Mouse (Mus musculus): ENCODE results near the gene Pip5k1c. TPM values are rescaled to one million over a fixed set of nuclear protein-coding genes. Genes with fewer than 3 reads are reported as not detected.

The Pip5k1c gene
- polyA plus RNA-seq, 1 experiment from 2014 or later: 41.5 TPM

- no peaks in the 10 kb centered on the region for H3K36me3 ChIP-seq (replicated peaks; ENCODE audit: control insufficient read depth, insufficient read depth, low read depth, low read length)
- peak overlapping the region; percentile 87 for H3K9ac ChIP-seq (replicated peaks; ENCODE audit: low read length)
- DNase-seq (ENCODE audit: low spot score) (no peak), ATAC-seq (replicated peaks; ENCODE audit: insufficient number of reproducible peaks, low FRiP score, low TSS enrichment, low read depth) (peak; percentile 2; the same call in 1 of the 2 replicates)
- H3K4me1 ChIP-seq (ENCODE audit: control insufficient read depth, insufficient read depth, low read length): peaks cover 8% of the 10 kb centered on the region; the same call in 1 of the 2 replicates
- H3K27ac ChIP-seq (replicated peaks; ENCODE audit: low read depth, low read length): peak overlapping the region; percentile 67; the same call in 1 of the 2 replicates
- no peaks in the 10 kb centered on the region for H3K9me3 ChIP-seq (replicated peaks; ENCODE audit: control insufficient read depth, low read length)
- peak overlapping the region; percentile 75 for H3K4me2 ChIP-seq (ENCODE audit: low read depth, low read length)
- WGBS: 3% methylated on average over 24 of the region's 25 CpGs
- peak overlapping the region; percentile 91 for H3K4me3 ChIP-seq (ENCODE audit: low read depth, low read length)
- H3K27me3 ChIP-seq (ENCODE audit: control insufficient read depth, insufficient read depth, low read length): peaks cover 18% of the 10 kb centered on the region
These were observed 719 bp downstream of the Pip5k1c start for GRCm38 (mm10) chr10:81293334-81294030.

DNA sequence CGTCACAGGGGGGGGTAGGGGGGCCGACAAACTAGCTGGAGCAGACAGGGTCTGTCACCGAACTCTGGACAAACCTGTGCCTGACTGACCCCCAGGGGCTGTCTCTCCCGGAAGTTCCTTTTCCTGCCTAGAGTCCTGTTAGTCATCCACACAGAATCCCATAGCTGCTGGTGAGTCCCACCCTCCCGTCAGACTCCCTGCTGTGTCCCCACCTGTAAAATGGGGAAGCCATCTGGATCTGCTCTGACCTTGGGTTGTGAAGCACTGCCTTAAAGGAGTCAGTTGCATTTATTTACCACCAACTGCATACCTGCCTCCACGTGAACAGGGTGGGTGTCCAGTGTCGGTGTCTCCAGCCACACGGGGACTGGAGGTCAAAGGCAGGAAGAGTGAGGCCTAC, 1.7 kb downstream of the Pip5k1c start:
- Histone ChIP-seq H3K4me1 (ENCODE audit: control insufficient read depth, insufficient read depth, low read length) (peaks cover 8% of the 10 kb centered on the region; the same call in 1 of the 2 replicates), H3K4me3 (ENCODE audit: low read depth, low read length) (peak overlapping the region; percentile 91)

GRCm38 (mm10) chr10:81295185-81295584, 2.4 kb downstream of the Pip5k1c start:
- no peaks in the 10 kb centered on the region for H3K9me3 ChIP-seq (replicated peaks; ENCODE audit: control insufficient read depth, low read length)
- ATAC-seq (replicated peaks; ENCODE audit: insufficient number of reproducible peaks, low FRiP score, low TSS enrichment, low read depth) (no peak), DNase-seq (ENCODE audit: low spot score) (no peak)
- no peak overlapping the region for H3K4me2 ChIP-seq (ENCODE audit: low read depth, low read length)
- no peak overlapping the region for H3K4me3 ChIP-seq (ENCODE audit: low read depth, low read length)
- peaks cover 13% of the 10 kb centered on the region for H3K27me3 ChIP-seq (ENCODE audit: control insufficient read depth, insufficient read depth, low read length)
- H3K9ac ChIP-seq (replicated peaks; ENCODE audit: low read length): no peak overlapping the region
- peaks cover 8% of the 10 kb centered on the region; the same call in 1 of the 2 replicates for H3K4me1 ChIP-seq (ENCODE audit: control insufficient read depth, insufficient read depth, low read length)
- H3K36me3 ChIP-seq (replicated peaks; ENCODE audit: control insufficient read depth, insufficient read depth, low read depth, low read length): no peaks in the 10 kb centered on the region
- WGBS: 93% methylated on average over 6 of the region's 6 CpGs
- no peak overlapping the region for H3K27ac ChIP-seq (replicated peaks; ENCODE audit: low read depth, low read length)

More for the DNA sequence above, 1.7 kb downstream of the Pip5k1c start:
- Histone ChIP-seq H3K9me3 (replicated peaks; ENCODE audit: control insufficient read depth, low read length) (no peaks in the 10 kb centered on the region), H3K9ac (replicated peaks; ENCODE audit: low read length) (peak overlapping the region; percentile 87), H3K4me2 (ENCODE audit: low read depth, low read length) (peak overlapping the region; percentile 75), H3K36me3 (replicated peaks; ENCODE audit: control insufficient read depth, insufficient read depth, low read depth, low read length) (no peaks in the 10 kb centered on the region), H3K27ac (replicated peaks; ENCODE audit: low read depth, low read length) (no peak overlapping the region), H3K27me3 (ENCODE audit: control insufficient read depth, insufficient read depth, low read length) (peaks cover 18% of the 10 kb centered on the region)
- ATAC-seq (replicated peaks; ENCODE audit: insufficient number of reproducible peaks, low FRiP score, low TSS enrichment, low read depth) (no peak), DNase-seq (ENCODE audit: low spot score) (no peak)
- WGBS: 58% methylated on average over 8 of the region's 8 CpGs

- H3K27me3 ChIP-seq (ENCODE audit: control insufficient read depth, insufficient read depth, low read length): no peaks in the 10 kb centered on the region
- ATAC-seq (replicated peaks; ENCODE audit: insufficient number of reproducible peaks, low FRiP score, low TSS enrichment, low read depth) (no peak), DNase-seq (ENCODE audit: low spot score) (no peak)
- 67% methylated on average over 6 of the region's 6 CpGs for WGBS
- H3K4me2 ChIP-seq (ENCODE audit: low read depth, low read length): no peak overlapping the region
- H3K4me1 ChIP-seq (ENCODE audit: control insufficient read depth, insufficient read depth, low read length): peaks cover 8% of the 10 kb centered on the region; the same call in 1 of the 2 replicates
- no peak overlapping the region for H3K9ac ChIP-seq (replicated peaks; ENCODE audit: low read length)
- H3K27ac ChIP-seq (replicated peaks; ENCODE audit: low read depth, low read length): no peak overlapping the region
- H3K9me3 ChIP-seq (replicated peaks; ENCODE audit: control insufficient read depth, low read length): no peaks in the 10 kb centered on the region
- H3K36me3 ChIP-seq (replicated peaks; ENCODE audit: control insufficient read depth, insufficient read depth, low read depth, low read length): no peaks in the 10 kb centered on the region
- no peak overlapping the region for H3K4me3 ChIP-seq (ENCODE audit: low read depth, low read length)
These were observed 4.5 kb downstream of the Pip5k1c start for GRCm38 (mm10) chr10:81297246-81297645.

DNA sequence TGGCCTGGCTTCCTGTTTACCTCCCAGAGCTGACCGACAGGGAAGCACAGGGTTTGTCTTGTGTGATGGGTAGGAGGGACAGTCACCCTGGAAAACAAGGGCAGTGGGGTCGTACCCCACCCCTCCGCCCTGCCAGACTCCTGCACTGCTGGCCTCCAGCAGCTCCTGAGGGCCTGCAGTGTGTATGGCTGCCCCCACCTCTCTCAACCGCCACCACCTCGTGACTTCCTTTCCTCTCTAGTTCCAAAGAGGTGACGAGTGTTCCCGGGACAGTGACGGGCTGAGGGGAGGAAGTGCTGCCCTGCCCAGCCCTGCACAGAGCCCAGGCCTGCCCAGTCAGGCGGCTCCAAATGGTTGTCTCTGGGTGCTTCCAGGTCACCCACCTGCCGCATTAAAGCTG, 5.1 kb downstream of the Pip5k1c start:
- ATAC-seq (replicated peaks; ENCODE audit: insufficient number of reproducible peaks, low FRiP score, low TSS enrichment, low read depth) (no peak), DNase-seq (ENCODE audit: low spot score) (no peak)
- WGBS: 45% methylated on average over 10 of the region's 10 CpGs
- Histone ChIP-seq H3K36me3 (replicated peaks; ENCODE audit: control insufficient read depth, insufficient read depth, low read depth, low read length) (no peaks in the 10 kb centered on the region), H3K4me3 (ENCODE audit: low read depth, low read length) (no peak overlapping the region), H3K9me3 (replicated peaks; ENCODE audit: control insufficient read depth, low read length) (no peaks in the 10 kb centered on the region), H3K9ac (replicated peaks; ENCODE audit: low read length) (no peak overlapping the region), H3K27me3 (ENCODE audit: control insufficient read depth, insufficient read depth, low read length) (no peaks in the 10 kb centered on the region), H3K4me2 (ENCODE audit: low read depth, low read length) (no peak overlapping the region), H3K4me1 (ENCODE audit: control insufficient read depth, insufficient read depth, low read length) (peaks cover 8% of the 10 kb centered on the region; the same call in 1 of the 2 replicates), H3K27ac (replicated peaks; ENCODE audit: low read depth, low read length) (no peak overlapping the region)

DNA sequence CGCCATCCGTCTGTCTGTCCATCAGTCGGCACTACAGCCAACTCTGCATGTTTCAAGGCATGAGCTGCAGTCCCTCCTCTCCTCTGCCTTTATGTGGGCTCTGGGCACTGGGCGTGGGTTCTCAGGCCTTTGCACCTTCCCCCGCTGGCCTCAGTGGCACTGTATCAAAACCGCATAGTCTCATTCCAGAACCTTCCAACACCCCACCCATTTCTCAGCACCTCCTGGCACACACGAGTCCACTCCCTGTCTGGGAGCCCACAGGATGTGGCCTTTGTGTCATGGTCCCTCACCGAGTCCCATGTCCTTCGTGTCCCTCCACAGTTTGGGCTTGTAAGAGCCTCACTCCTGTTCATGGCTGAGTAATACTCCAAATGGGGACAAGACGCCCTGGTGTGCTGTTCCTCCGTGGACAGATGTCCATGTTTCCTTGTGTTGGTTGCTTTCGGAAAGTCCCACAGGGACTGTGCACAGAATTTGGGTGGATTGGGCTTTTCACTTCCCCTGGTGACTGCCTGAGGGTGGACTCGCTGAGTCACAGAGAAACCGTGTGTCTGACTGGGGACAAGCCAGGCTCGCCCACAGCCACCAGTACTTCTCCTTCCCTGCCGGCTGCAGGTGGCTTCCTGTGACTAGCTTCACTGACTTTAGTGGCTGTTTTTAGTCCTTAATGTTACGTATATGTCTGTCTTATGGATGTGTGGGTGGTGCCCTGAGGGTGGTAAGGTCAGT, 5.8 kb downstream of the Pip5k1c start:
- H3K4me3 ChIP-seq (ENCODE audit: low read depth, low read length): no peak overlapping the region

DNA sequence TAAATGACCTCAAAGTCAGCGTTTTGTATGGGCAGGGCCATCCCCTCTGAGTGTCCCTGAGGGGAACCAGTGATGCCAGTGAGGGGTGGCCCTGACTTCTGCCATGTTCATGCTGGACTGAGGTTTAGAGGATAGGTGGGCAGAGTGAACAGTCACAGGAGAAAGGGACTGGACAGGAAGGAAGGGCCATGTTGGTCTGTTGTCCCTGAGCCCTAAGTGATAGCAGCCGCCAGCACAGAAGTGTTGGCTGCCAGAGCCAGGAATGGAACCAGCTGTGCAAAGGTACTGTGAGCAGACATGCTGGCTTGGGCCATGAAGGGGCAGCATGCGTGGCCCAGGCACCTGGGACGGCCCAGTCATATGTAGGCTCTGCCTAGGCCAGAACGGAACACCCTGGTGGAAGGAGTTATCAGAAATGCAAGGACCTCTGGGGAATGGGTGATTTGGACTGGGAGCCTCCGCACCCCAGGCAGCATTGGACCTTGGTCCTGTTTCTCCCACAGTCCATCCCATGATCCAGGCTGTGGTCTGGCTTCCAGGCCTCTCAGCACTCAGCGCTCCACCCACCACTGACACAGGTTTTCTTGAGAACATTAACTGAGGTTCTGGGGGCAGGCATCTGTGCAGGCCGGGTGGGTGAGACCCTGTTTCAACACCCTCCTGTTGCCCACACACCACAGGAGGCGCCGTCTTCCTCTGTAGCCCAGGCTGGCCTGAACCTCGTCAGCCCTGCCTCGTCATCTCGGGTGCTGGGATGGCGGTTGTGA, 7.0 kb downstream of the Pip5k1c start:
- Histone ChIP-seq H3K4me3 (ENCODE audit: low read depth, low read length) (no peak overlapping the region), H3K9ac (replicated peaks; ENCODE audit: low read length) (no peak overlapping the region), H3K9me3 (replicated peaks; ENCODE audit: control insufficient read depth, low read length) (no peaks in the 10 kb centered on the region), H3K27me3 (ENCODE audit: control insufficient read depth, insufficient read depth, low read length) (no peaks in the 10 kb centered on the region), H3K27ac (replicated peaks; ENCODE audit: low read depth, low read length) (no peak overlapping the region), H3K4me1 (ENCODE audit: control insufficient read depth, insufficient read depth, low read length) (no peaks in the 10 kb centered on the region), H3K36me3 (replicated peaks; ENCODE audit: control insufficient read depth, insufficient read depth, low read depth, low read length) (no peaks in the 10 kb centered on the region), H3K4me2 (ENCODE audit: low read depth, low read length) (no peak overlapping the region)
- WGBS: 86% methylated on average over 14 of the region's 14 CpGs
- DNase-seq (ENCODE audit: low spot score): no peak
- no peak for ATAC-seq (replicated peaks; ENCODE audit: insufficient number of reproducible peaks, low FRiP score, low TSS enrichment, low read depth)

More for the DNA sequence above, 5.8 kb downstream of the Pip5k1c start:
- Histone ChIP-seq H3K9me3 (replicated peaks; ENCODE audit: control insufficient read depth, low read length) (no peaks in the 10 kb centered on the region), H3K9ac (replicated peaks; ENCODE audit: low read length) (no peak overlapping the region), H3K27ac (replicated peaks; ENCODE audit: low read depth, low read length) (no peak overlapping the region), H3K4me1 (ENCODE audit: control insufficient read depth, insufficient read depth, low read length) (peaks cover 8% of the 10 kb centered on the region; the same call in 1 of the 2 replicates), H3K36me3 (replicated peaks; ENCODE audit: control insufficient read depth, insufficient read depth, low read depth, low read length) (no peaks in the 10 kb centered on the region), H3K4me2 (ENCODE audit: low read depth, low read length) (no peak overlapping the region), H3K27me3 (ENCODE audit: control insufficient read depth, insufficient read depth, low read length) (no peaks in the 10 kb centered on the region)
- ATAC-seq (replicated peaks; ENCODE audit: insufficient number of reproducible peaks, low FRiP score, low TSS enrichment, low read depth): no peak
- 96% methylated on average over 17 of the region's 17 CpGs for WGBS
- DNase-seq (ENCODE audit: low spot score): no peak
